Mouse (Mus musculus) spleen, adult 2 months (tissue): ENCODE measurements around the gene Rreb1.

Source experiments
- CTCF ChIP-seq: fragments of 200-500 bp; IDR thresholded peaks from 2 replicates; pipeline ENCODE4 v1.5.1; 2011; ENCODE audit warnings: mild to moderate bottlenecking, inconsistent platforms; ENCODE audit not compliant: insufficient read depth, insufficient read length, insufficient replicate concordance; ENCODE audit errors: extremely low read depth
- POLR2A ChIP-seq: fragments of 200-500 bp; IDR thresholded peaks from 2 replicates; pipeline ENCODE4 v1.6.1; 2011; ENCODE audit warnings: low read depth, low read length, inconsistent platforms

DNA sequence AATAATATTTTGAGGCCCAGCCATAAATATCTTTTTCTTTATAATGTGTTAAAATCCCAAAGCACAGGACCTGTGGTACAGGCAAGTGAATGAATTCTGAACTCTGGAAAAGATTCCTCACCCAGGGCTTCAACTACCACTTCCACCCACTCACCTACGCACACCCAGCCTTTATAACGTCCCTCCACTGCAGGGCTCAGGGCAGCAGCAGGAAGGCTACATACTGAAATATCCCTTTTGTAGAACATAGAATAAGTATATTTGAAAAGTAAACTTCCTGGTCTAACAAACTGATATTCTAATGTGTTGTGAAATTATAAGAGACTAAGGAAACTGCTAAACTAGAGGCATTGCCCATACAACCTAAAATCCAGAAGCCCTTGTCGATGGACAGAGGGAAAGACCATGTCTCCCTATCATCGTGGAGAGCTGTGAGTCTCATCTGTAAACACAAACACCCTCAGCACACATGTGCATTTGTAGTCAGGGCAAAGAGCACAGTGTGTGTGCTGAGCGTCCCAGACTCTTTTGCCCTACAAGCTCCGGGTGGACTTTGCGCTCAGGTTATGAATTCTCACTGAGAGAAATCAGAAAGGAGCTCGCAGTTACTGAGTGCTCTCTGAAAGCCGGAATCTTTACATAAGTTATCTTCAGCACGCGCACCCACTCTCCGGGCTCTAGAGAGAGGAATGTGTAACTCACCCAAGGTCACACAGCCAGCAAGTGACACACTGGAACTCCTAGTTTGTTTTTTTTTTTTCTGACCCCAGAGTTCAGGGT lies 46.1 kb upstream of the Rreb1 start:
- no peak for TF ChIP-seq CTCF
- TF ChIP-seq POLR2A = no peak
